Mouse (Mus musculus) forebrain, embryonic 10.5 days (tissue): ENCODE data around the gene Trim9. TPM values are rescaled to one million over a fixed set of nuclear protein-coding genes. Genes with fewer than 3 reads are reported as not detected.

Experiments
- DNase-seq: peaks from one replicate; pipeline ENCODE4 v3.0.0-alpha.2; 2017; ENCODE audit warnings: low spot score; ENCODE audit errors: extremely low spot score
- H3K27ac ChIP-seq: fragments of 300-500 bp; sonication (generic); 2 replicates; pipeline ENCODE4 v1.5.1; 2016; ENCODE audit warnings: mild to moderate bottlenecking
- H3K27me3 ChIP-seq: fragments of 300-500 bp; sonication (generic); 2 replicates; pipeline ENCODE4 v1.6.1; 2016; ENCODE audit warnings: mild to moderate bottlenecking; ENCODE audit not compliant: poor library complexity, severe bottlenecking
- H3K36me3 ChIP-seq: fragments of 300-500 bp; sonication (generic); replicated peaks from 2 replicates; pipeline ENCODE4 v1.6.1; 2016; ENCODE audit warnings: mild to moderate bottlenecking, moderate library complexity
- H3K4me1 ChIP-seq: fragments of 300-500 bp; sonication (generic); 2 replicates; pipeline ENCODE4 v1.6.1; 2016
- H3K4me3 ChIP-seq: fragments of 300-500 bp; sonication (generic); 2 replicates; pipeline ENCODE4 v1.5.1; 2016; ENCODE audit warnings: mild to moderate bottlenecking, moderate library complexity
- H3K9me3 ChIP-seq: fragments of 300-500 bp; sonication (generic); 2 replicates; pipeline ENCODE4 v1.6.1; 2016; ENCODE audit warnings: mild to moderate bottlenecking, moderate library complexity
- whole genome bisulfite sequencing: fragments of 180-500 bp; shearing (Covaris S2); methylation state at CpG from one replicate; pipeline ENCODE4 v1.1.7; 2016; 5-methylcytosine and 5-hydroxymethylcytosine counted together
- polyA plus RNA-seq: library from polyadenylated mRNA; unstranded; fragments of >200 nt; fragmentation: Nextera tagmentation; extraction: Ambion mirVana; gene quantifications from 2 replicates; pipeline ENCODE4 v1.2.1, GENCODE M21; 2016

Gene Trim9
- polyA plus RNA-seq, 1 experiment from 2014 or later: 10.1 TPM

DNA sequence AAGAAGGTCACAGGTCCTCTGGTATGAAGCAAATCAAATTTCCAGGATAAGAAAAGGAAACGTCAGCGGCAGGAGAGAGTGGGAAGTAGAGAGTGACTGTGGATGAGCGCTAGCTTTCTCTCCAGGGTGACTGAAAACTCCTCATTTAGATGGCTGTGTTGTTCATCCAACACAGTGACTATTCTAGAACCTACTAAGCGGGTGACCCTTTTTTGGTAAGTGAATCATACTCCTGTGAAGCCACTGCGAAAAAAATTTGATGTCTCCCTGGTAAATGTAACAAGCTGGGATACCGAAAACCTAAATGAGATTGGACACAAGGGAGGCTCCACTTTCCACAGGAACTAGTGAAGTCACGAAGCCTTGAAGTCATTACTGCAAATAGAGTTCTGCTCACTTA lies 39.5 kb downstream of the Trim9 start:
- Histone ChIP-seq H3K9me3 (no peaks in the 10 kb centered on the region), H3K4me1 (no peaks in the 10 kb centered on the region; the same call in 1 of the 2 replicates), H3K36me3 (no peaks in the 10 kb centered on the region), H3K4me3 (no peak overlapping the region), H3K27me3 (peaks cover 3% of the 10 kb centered on the region; the same call in 1 of the 2 replicates), H3K27ac (no peak overlapping the region)
- no peak for DNase-seq
- WGBS: 94% methylated on average over 7 of the region's 7 CpGs

DNA sequence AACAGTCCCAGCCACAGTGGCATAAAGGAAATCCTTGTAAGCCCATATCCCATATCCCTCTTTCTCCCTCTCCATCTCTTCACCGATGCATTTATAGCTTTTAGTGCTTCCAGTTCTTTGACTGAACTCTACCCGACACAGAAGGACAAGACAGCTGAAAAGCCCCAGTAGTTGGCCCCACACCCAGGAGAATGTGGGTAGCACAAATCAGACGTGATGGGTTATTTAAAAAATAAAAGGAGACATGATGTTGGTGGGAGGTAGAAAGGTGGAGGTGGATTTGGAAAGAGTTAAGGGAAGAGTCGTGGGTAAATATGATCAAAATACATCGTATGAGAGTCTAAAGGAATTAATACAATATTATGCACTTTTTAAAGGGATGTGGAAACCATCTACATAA lies 40.4 kb downstream of the Trim9 start:
- Histone ChIP-seq H3K27ac (no peak overlapping the region), H3K36me3 (no peaks in the 10 kb centered on the region), H3K27me3 (no peaks in the 10 kb centered on the region), H3K4me1 (no peaks in the 10 kb centered on the region), H3K4me3 (no peak overlapping the region), H3K9me3 (no peaks in the 10 kb centered on the region)
- DNase-seq: no peak
- 88% methylated on average over 5 of the region's 5 CpGs for WGBS

DNA sequence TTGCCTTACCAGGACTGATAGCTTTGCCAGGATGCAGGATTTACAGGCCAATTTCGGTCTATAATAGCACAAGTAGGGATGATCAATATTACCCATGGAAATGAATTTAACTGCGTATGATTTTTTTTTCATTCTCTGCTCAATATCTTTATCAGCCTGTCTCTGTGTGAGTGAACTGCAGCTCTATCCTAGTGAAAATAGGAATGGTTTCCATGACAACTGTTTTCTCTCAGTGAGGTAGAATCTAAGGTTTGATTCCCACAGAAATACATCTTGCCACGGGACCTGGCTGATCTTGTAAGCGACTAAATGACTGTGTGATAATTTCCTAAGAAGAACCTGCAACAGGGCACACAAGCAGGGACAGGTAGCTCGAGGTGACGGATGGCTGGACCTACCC lies 43.4 kb downstream of the Trim9 start:
- WGBS: 86% methylated on average over 6 of the region's 6 CpGs
- Histone ChIP-seq H3K36me3 (no peaks in the 10 kb centered on the region), H3K27ac (no peak overlapping the region), H3K4me1 (no peaks in the 10 kb centered on the region), H3K27me3 (no peaks in the 10 kb centered on the region), H3K4me3 (no peak overlapping the region), H3K9me3 (no peaks in the 10 kb centered on the region)
- no peak for DNase-seq

DNA sequence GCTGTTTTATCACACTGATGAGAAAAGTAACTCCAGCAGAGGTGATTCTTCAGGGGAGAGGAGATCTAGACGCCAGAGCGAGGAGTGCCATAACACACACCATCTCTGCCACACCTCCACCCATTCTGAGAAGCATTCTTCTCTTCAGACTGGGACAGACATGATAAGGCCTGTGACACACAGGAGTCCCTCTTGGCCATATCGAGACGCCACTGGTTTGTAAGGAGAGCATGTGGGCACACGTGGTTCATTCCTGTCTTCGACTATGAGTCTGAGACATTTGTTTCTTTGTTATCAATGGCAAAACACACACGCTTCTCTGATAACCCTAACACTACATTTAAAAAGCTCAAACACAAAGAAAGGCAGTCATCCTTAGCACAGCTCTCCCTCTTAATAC lies 43.9 kb downstream of the Trim9 start:
- Histone ChIP-seq H3K27ac (no peak overlapping the region), H3K4me1 (no peaks in the 10 kb centered on the region), H3K9me3 (no peaks in the 10 kb centered on the region), H3K27me3 (no peaks in the 10 kb centered on the region), H3K36me3 (no peaks in the 10 kb centered on the region), H3K4me3 (no peak overlapping the region)
- 91% methylated on average over 7 of the region's 7 CpGs for WGBS
- no peak for DNase-seq

DNA sequence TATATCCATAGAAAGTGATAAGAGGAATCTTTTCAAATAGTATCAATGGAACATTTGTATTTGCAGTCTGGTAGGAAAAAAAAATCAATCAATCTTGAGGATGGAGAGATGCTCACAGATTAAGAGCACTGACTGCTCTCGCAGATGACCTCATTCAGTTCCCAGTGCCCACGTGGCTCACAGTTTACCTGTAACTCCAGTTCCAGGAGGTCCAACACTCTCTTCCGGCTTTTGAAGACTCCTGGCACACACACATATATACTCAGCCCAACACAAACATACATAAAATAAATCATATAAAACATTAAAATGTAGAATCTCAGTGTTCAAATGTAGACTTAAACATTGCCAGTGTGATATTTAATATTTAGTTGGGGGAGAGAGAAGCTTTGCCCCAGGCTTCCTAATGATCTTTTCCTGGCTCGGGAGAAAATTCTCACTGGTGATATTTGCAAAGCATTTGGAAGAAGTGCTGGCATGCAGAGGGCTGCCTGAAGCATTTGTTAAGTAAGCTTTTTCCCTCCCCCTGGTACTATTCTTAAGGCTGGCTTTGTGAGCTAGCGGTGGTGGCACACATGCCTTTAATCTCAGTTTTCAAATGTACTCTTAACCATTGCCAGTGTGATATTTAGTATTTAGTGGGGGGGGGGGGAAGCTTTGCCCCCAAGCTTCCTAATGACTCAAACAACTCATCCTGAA lies 45.2 kb downstream of the Trim9 start:
- H3K27me3 ChIP-seq: no peaks in the 10 kb centered on the region
- DNase-seq: no peak
- no peaks in the 10 kb centered on the region for H3K9me3 ChIP-seq
- no peak overlapping the region for H3K4me3 ChIP-seq
- H3K27ac ChIP-seq: no peak overlapping the region
- H3K36me3 ChIP-seq: no peaks in the 10 kb centered on the region
- WGBS: 83% methylated on average over 5 of the region's 5 CpGs
- H3K4me1 ChIP-seq: no peaks in the 10 kb centered on the region

DNA sequence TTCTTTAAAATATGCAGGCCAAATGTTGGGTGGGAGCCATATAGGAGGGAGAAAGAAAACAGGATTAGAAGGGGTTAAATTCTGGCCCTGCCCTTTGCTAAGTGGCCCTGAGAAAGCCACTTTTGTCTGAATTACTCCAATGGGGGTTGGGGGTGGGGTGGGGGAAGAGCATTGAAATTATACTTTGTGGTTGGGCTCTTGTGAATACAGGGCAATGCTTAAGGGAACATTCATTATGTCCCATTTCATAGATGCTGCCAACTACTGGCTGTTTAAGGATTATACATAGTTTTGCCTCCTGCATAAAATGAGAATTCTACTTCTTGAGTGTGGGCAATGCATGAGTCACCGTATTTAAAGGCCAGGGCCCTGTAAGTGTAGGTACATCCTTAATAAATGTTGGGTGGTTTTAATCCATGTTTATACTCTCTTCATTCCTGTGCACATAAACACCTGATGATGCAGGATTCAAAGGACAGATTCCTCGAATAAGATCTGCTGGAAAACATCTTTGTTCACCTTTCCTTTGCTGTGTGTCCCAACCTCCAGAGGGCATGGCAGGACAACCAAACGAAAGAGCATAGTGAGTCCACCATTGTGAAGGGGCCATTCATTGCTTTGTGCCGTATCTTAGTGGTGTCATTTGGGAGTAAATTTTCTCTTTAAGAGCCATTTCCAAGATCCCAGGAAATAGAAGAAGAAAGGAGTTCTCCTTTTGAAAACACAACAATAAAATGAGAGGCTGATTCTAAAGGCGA lies 53.3 kb downstream of the Trim9 start:
- WGBS: 64% methylated on average over 5 of the region's 5 CpGs

DNA sequence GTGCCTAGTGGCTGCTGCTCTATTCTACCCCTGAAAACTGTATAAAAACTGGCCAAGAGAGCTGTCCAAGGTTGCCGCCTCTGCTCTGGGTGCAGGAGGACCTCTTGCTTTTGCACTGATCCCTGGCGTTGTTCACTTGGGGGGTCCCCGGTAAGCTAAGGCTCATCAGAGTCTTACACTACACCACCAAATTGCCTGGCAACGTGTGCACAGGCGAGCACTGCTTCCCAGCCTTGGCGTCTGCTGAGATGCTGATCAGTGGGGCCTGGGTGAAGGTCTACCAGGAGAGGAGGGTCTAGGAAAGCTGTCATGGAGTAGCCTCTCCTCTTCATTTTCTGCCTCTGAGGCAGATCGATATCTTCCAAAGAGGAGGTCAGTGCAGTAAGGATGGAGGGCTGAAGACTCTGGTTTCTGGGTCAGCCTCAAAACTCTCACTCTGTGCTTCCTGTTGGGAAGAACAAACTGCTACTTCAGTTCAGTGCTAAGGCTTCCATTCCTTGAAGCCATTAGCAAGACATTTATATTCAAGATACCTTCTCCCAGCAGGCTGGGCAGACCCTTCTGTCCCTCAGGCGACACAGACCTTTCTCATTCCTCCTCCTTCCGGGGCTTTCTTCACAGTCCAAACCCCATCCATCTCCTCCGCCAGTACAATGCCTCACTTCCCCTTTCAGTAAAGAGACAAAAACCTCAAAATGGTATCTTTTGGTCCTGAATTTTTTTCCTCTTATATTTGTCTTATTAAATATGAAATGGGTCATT lies 54.1 kb downstream of the Trim9 start:
- 90% methylated on average over 10 of the region's 10 CpGs for WGBS
- H3K27me3 ChIP-seq: no peaks in the 10 kb centered on the region
- peaks cover 3% of the 10 kb centered on the region; the same call in 1 of the 2 replicates for H3K9me3 ChIP-seq
- H3K4me3 ChIP-seq: no peak overlapping the region
- DNase-seq: no peak
- H3K27ac ChIP-seq: peak overlapping the region; percentile 58
- peaks cover 13% of the 10 kb centered on the region for H3K4me1 ChIP-seq
- no peaks in the 10 kb centered on the region for H3K36me3 ChIP-seq

More for the DNA sequence above, 53.3 kb downstream of the Trim9 start:
- 0 out of 2 replicates have a peak overlapping the region, but pooled peaks have one; percentile 15 for H3K27ac ChIP-seq
- H3K4me1 ChIP-seq: peaks cover 13% of the 10 kb centered on the region
- no peaks in the 10 kb centered on the region for H3K27me3 ChIP-seq
- H3K4me3 ChIP-seq: no peak overlapping the region
- no peaks in the 10 kb centered on the region for H3K36me3 ChIP-seq
- no peak for DNase-seq
- peaks cover 3% of the 10 kb centered on the region; the same call in 1 of the 2 replicates for H3K9me3 ChIP-seq

DNA sequence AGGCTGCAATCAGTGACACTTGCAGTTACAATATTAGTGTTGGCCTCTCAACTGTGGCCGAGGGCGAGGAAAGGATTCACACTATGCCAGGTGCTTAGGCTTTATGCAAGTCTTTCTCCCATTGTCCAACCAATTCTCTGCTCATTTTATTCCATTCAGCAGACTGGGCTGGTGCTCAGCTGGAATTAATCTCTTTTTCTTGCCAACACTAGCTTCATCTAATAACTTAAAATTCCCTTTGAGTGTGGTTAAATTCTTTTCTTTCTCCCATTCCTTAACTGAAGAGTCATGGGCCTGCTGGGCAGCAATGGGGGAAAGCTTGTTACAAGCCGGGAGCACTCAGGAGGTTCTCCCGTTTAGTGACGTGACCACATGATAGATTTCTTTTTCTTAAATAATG lies 61.9 kb downstream of the Trim9 start:
- Histone ChIP-seq H3K27me3 (peaks cover 11% of the 10 kb centered on the region; the same call in 1 of the 2 replicates), H3K9me3 (no peaks in the 10 kb centered on the region), H3K27ac (no peak overlapping the region), H3K4me1 (peaks cover 20% of the 10 kb centered on the region), H3K4me3 (no peak overlapping the region), H3K36me3 (0 out of 2 replicates have a peak, but pooled peaks cover under 1% of the 10 kb centered on the region)
- no peak for DNase-seq
- WGBS: 59% methylated on average over 5 of the region's 5 CpGs

DNA sequence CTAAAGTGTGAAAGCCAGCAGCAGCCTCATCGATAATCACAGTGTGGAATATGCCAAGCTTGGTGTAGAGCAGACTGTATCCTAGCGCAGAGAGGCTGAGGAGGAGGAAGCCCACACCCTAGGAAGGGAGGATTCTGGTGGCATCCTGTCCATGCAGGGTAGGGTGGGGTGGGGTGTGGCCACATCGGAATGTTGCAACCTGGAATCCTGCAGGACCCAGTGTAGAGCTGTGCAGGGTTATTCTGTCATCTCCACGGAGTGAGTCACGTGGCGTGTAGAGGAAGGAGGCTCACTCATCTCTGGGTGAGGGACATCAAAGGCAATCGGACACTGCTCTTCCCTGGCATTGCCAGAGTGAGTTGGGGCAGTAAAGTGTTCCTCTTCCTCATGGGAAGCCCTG lies 62.4 kb downstream of the Trim9 start:
- H3K4me1 ChIP-seq: peaks cover 20% of the 10 kb centered on the region
- no peak for DNase-seq
- 93% methylated on average over 7 of the region's 7 CpGs for WGBS
- 0 out of 2 replicates have a peak, but pooled peaks cover 5% of the 10 kb centered on the region for H3K36me3 ChIP-seq
- H3K27me3 ChIP-seq: peaks cover 11% of the 10 kb centered on the region; the same call in 1 of the 2 replicates
- H3K4me3 ChIP-seq: no peak overlapping the region
- no peaks in the 10 kb centered on the region for H3K9me3 ChIP-seq
- no peak overlapping the region for H3K27ac ChIP-seq

DNA sequence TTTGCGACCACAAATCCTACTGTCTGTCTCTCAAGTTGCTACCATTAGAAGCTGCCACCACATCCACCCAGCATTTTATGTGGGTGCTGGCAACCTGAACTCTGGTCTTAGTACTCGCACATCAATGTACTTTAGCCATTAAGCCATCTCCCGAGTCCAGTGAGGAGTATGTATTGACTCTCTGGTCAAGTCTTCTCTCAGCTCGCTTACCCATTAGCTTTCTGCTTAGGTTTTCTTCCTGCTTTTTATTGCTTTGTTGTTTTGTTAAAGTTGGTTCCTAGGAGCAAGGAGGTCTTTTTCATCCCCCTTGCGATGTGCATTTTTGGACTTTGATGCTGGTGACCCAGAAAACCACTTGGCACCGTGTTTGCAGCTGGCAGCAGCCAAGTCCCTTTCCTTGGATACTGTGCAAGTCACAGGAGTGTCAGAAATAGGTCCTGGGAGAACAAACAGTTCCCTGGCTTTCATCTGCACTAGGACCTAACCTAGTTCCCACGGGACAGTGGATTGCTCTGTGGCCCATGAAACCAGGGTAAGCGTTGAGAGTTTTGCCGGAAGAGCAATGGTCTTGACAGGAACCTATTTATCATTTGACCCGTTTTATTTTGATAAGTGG lies 64.2 kb downstream of the Trim9 start:
- Histone ChIP-seq H3K4me1 (peaks cover 20% of the 10 kb centered on the region), H3K36me3 (0 out of 2 replicates have a peak, but pooled peaks cover 5% of the 10 kb centered on the region), H3K27ac (no peak overlapping the region), H3K27me3 (peaks cover 11% of the 10 kb centered on the region; the same call in 1 of the 2 replicates), H3K9me3 (no peaks in the 10 kb centered on the region), H3K4me3 (no peak overlapping the region)
- DNase-seq: no peak
- WGBS: 94% methylated on average over 10 of the region's 10 CpGs

DNA sequence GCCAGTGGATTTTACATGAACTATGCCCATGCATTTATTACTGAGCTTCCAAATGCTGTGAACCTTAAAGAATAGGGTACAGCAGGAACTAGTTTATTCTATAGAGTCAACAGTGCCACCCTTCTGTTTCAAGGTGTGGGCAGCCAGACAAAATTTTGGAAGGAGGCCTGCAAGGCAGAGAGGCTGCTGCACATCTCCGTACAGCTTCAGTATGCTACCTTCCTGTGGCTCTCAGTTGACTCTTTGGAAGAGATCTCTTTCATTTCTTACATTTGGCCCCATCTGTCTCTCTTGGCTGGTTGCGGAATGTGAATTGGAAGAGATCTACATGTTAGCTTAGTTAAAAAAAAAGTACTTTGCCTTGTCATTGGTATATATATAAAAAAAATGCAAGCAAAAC lies 66.5 kb downstream of the Trim9 start:
- no peak overlapping the region for H3K4me3 ChIP-seq
- H3K36me3 ChIP-seq: 0 out of 2 replicates have a peak, but pooled peaks cover 5% of the 10 kb centered on the region
- peaks cover 11% of the 10 kb centered on the region; the same call in 1 of the 2 replicates for H3K27me3 ChIP-seq
- no peak overlapping the region for H3K27ac ChIP-seq
- H3K9me3 ChIP-seq: no peaks in the 10 kb centered on the region
- no peak for DNase-seq
- WGBS: 89% methylated on average over 2 of the region's 2 CpGs
- H3K4me1 ChIP-seq: peaks cover 13% of the 10 kb centered on the region

DNA sequence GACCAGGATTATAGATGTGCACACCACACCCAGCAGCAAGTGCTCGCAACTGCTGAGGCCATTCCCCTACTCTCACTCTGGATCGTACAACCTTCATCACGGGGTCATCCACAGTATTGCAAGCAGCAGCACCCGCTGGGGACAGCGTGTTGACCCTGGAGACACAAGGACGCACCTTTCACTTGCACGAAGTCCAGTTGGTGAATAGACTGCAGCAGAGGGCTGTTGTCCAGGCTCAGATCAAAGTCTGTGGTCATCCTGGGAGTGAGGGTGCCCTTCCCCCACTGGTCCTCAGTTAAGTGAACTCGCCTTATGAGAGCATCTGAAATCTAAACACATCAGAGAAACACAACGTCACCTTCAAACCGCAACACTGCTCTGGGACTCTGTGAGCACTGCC lies 67.0 kb downstream of the Trim9 start:
- Histone ChIP-seq H3K4me3 (no peak overlapping the region), H3K36me3 (0 out of 2 replicates have a peak, but pooled peaks cover 5% of the 10 kb centered on the region), H3K27ac (no peak overlapping the region), H3K4me1 (peaks cover 9% of the 10 kb centered on the region), H3K27me3 (peaks cover 11% of the 10 kb centered on the region; the same call in 1 of the 2 replicates), H3K9me3 (no peaks in the 10 kb centered on the region)
- 89% methylated on average over 10 of the region's 10 CpGs for WGBS
- no peak for DNase-seq
